Mouse (Mus musculus): ENCODE measurements around the gene Pparg. TPM values are rescaled to one million over a fixed set of nuclear protein-coding genes. Genes with fewer than 3 reads are reported as not detected.

The Pparg gene
- total and polyA plus RNA-seq, 3 experiments: not detected

DNA sequence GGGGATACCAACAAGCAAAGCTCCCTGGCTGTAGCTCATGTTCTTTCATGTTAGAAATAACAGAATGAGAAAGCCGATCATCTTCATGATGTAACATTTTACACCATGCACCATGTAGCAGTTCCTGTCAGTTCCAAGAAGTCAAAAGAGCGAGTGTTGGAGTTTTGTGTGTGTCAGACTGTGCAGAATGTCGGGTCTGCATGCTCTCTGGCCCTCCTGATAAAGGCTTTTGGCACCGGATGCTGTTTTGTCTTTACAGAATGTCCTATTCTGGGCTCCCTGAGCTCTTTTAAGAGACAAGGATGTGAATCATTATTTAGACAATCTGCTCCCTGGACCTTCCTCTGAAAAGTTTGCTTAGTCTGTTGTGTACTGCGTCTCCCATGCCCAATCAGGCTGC lies 22.0 kb downstream of the Pparg start:
- in situ Hi-C loops (cut with MboI; ENCODE audit: low pct_ligation_motif_present, low pct_unique_long_range_greater_than_20kb, low sequenced_read_pairs): loop anchor here (25.0 kb wide), 1 partner anchor 155 kb away; the partner anchor contains the start of gene Tsen2
- Histone ChIP-seq H3K4me2 (ENCODE audit: insufficient read depth, low read depth, poor library complexity, severe bottlenecking) (no peak overlapping the region), H3K4me1 (ENCODE audit: control insufficient read depth in 1 of 2, insufficient read depth in 2 of 2) (no peaks in the 10 kb centered on the region), H3K79me2 (replicated peaks; ENCODE audit: control insufficient read depth, extremely low read depth, insufficient read depth, poor library complexity, severe bottlenecking) (no peaks in the 10 kb centered on the region), H3K27ac (ENCODE audit: insufficient read depth, low read depth) (no peak overlapping the region), H3K27me3 (replicated peaks) (no peaks in the 10 kb centered on the region), H3K9ac (ENCODE audit: insufficient read depth, low read depth) (no peak overlapping the region), H3K36me3 (replicated peaks in 1 of 2; ENCODE audit: control insufficient read depth in 1 of 2, insufficient read depth in 1 of 2, low read length in 1 of 2) (no peaks in the 10 kb centered on the region), H3K9me3 (replicated peaks; ENCODE audit: low read length) (no peaks in the 10 kb centered on the region), H3K4me3 (replicated peaks in 1 of 3; ENCODE audit: low read depth in 2 of 3, low read length in 2 of 3, poor library complexity in 1 of 3) (no peak overlapping the region)
- TF ChIP-seq BHLHE40 (IDR thresholded peaks at IDR 0.05; ENCODE audit: low read depth, low read length): no peak
- no peak for TF ChIP-seq CTCF (conservative IDR thresholded peaks at IDR 0.05 in 1 of 2, IDR thresholded peaks at IDR 0.05 in 1 of 2; ENCODE audit: low read depth in 2 of 2, low read length in 2 of 2)
- no peak for TF ChIP-seq RCOR1 (conservative IDR thresholded peaks at IDR 0.05; ENCODE audit: low read depth, low read length)
- no peak for TF ChIP-seq ZMIZ1 (IDR thresholded peaks at IDR 0.05; ENCODE audit: low read depth, low read length)
- no peak for TF ChIP-seq RAD21 (IDR thresholded peaks at IDR 0.05; ENCODE audit: low read depth, low read length)
- dilution Hi-C loops (cut with MboI; ENCODE audit: extremely low pct_ligation_motif_present, extremely low pct_unique_long_range_greater_than_20kb, low sequenced_read_pairs): no loop called here
- DNase-seq (ENCODE audit: extremely low read depth): no peak

DNA sequence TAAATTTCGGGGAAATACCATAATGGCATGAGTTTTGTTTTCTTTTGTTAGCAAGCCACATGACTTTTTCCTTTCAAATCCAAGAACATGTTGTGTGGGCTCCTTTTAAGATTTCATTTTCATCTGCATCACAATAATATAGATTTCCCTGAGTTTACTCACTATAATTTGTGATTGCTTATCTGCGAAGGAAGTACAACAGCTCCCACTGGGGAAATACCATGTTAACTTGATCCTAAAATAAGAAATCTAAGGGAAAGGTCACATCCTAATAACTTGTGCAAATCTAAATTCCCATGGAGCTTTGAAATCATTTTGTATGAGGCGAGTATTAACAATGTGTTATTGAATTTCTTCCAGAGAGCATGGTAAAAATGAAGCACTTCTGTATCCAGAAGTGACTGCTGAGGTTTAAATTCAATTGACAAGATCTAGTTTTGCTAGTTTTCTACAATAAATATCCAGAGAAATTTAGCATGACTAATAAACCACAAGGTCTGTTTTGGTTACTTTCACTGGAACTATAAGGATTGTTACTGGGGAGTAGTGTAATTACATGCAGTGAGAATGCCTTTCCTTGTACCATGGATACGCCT lies 29.3 kb downstream of the Pparg start:
- Histone ChIP-seq H3K4me1 (ENCODE audit: control insufficient read depth in 1 of 2, insufficient read depth in 2 of 2) (no peaks in the 10 kb centered on the region), H3K27ac (ENCODE audit: insufficient read depth, low read depth) (no peak overlapping the region), H3K79me2 (replicated peaks; ENCODE audit: control insufficient read depth, extremely low read depth, insufficient read depth, poor library complexity, severe bottlenecking) (no peaks in the 10 kb centered on the region), H3K36me3 (replicated peaks in 1 of 2; ENCODE audit: control insufficient read depth in 1 of 2, insufficient read depth in 1 of 2, low read length in 1 of 2) (no peaks in the 10 kb centered on the region), H3K9me3 (replicated peaks; ENCODE audit: low read length) (no peaks in the 10 kb centered on the region), H3K4me2 (ENCODE audit: insufficient read depth, low read depth, poor library complexity, severe bottlenecking) (no peak overlapping the region), H3K9ac (ENCODE audit: insufficient read depth, low read depth) (no peak overlapping the region), H3K27me3 (replicated peaks) (no peaks in the 10 kb centered on the region), H3K4me3 (replicated peaks in 1 of 3; ENCODE audit: low read depth in 2 of 3, low read length in 2 of 3, poor library complexity in 1 of 3) (no peak overlapping the region)
- TF ChIP-seq JUND (conservative IDR thresholded peaks at IDR 0.05; ENCODE audit: low read depth, low read length) (no peak), POLR2AphosphoS2 (IDR thresholded peaks at IDR 0.05; ENCODE audit: low read depth, low read length) (no peak), RCOR1 (conservative IDR thresholded peaks at IDR 0.05; ENCODE audit: low read depth, low read length) (no peak), JUN (IDR thresholded peaks at IDR 0.05; ENCODE audit: insufficient read depth, low read depth, low read length) (no peak), SMC3 (IDR thresholded peaks at IDR 0.05; ENCODE audit: low read depth, low read length) (no peak), MXI1 (IDR thresholded peaks at IDR 0.05; ENCODE audit: low read depth, low read length) (no peak), TCF12 (IDR thresholded peaks at IDR 0.05; ENCODE audit: low read depth, low read length) (no peak), NRF1 (IDR thresholded peaks at IDR 0.05; ENCODE audit: low read depth, low read length) (no peak), MAZ (IDR thresholded peaks at IDR 0.05; ENCODE audit: low read depth, low read length) (no peak)
- dilution Hi-C loops (cut with MboI; ENCODE audit: extremely low pct_ligation_motif_present, extremely low pct_unique_long_range_greater_than_20kb, low sequenced_read_pairs): no loop called here
- no peak for DNase-seq (ENCODE audit: extremely low read depth)
- in situ Hi-C loops (cut with MboI; ENCODE audit: low pct_ligation_motif_present, low pct_unique_long_range_greater_than_20kb, low sequenced_read_pairs): loop anchor here (25.0 kb wide), 1 partner anchor 147 kb away; the partner anchor contains the start of gene Tsen2

DNA sequence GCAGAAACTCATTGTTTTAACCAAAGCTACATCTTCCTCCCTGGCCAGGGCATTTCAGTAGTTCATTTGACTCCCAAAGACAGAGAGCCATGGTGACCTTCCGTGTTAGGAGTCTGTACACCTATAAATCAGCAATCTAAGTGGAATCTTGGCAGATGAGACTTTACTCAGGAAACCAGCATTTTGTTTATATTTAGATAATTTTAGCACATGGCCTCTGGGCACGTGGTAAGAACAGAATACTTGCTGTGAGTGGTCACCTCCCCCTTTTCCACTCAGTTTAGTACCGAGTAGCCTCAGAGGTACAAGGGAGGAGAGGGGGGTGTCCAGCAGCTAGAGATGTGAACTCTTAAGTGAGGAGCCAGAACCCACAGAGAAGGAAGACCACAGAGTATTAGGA lies 36.2 kb downstream of the Pparg start:
- no peak for DNase-seq (ENCODE audit: extremely low read depth)
- H3K9ac ChIP-seq (ENCODE audit: insufficient read depth, low read depth): no peak overlapping the region
- H3K27me3 ChIP-seq (replicated peaks): no peaks in the 10 kb centered on the region
- TF ChIP-seq MYC (IDR thresholded peaks at IDR 0.05; ENCODE audit: low read depth, low read length) (no peak), MAX (IDR thresholded peaks at IDR 0.05; ENCODE audit: low read length) (no peak), MAZ (IDR thresholded peaks at IDR 0.05; ENCODE audit: low read depth, low read length) (no peak), UBTF (IDR thresholded peaks at IDR 0.05; ENCODE audit: low read depth, low read length) (no peak), RAD21 (IDR thresholded peaks at IDR 0.05; ENCODE audit: low read depth, low read length) (no peak), RCOR1 (conservative IDR thresholded peaks at IDR 0.05; ENCODE audit: low read depth, low read length) (no peak)
- in situ Hi-C loops (cut with MboI; ENCODE audit: low pct_ligation_motif_present, low pct_unique_long_range_greater_than_20kb, low sequenced_read_pairs): loop anchor here (25.0 kb wide), 1 partner anchor 140 kb away; the partner anchor contains the start of gene Tsen2
- no peak overlapping the region for H3K4me3 ChIP-seq (replicated peaks in 1 of 3; ENCODE audit: low read depth in 2 of 3, low read length in 2 of 3, poor library complexity in 1 of 3)
- H3K4me1 ChIP-seq (ENCODE audit: control insufficient read depth in 1 of 2, insufficient read depth in 2 of 2): no peaks in the 10 kb centered on the region
- H3K27ac ChIP-seq (ENCODE audit: insufficient read depth, low read depth): no peak overlapping the region
- no peaks in the 10 kb centered on the region for H3K36me3 ChIP-seq (replicated peaks in 1 of 2; ENCODE audit: control insufficient read depth in 1 of 2, insufficient read depth in 1 of 2, low read length in 1 of 2)
- dilution Hi-C loops (cut with MboI; ENCODE audit: extremely low pct_ligation_motif_present, extremely low pct_unique_long_range_greater_than_20kb, low sequenced_read_pairs): no loop called here
- H3K79me2 ChIP-seq (replicated peaks; ENCODE audit: control insufficient read depth, extremely low read depth, insufficient read depth, poor library complexity, severe bottlenecking): no peaks in the 10 kb centered on the region
- no peak overlapping the region for H3K4me2 ChIP-seq (ENCODE audit: insufficient read depth, low read depth, poor library complexity, severe bottlenecking)
- peaks cover 2% of the 10 kb centered on the region for H3K9me3 ChIP-seq (replicated peaks; ENCODE audit: low read length)
